Mouse (Mus musculus): Measurements from ENCODE around the gene Mcrip2. TPM values are rescaled to one million over a fixed set of nuclear protein-coding genes. Genes with fewer than 3 reads are reported as not detected.
"Not testable (repeated sequence)": the region's sequence is repeated elsewhere in the genome, so short reads cannot be mapped to it uniquely, and the experiment has no call there.

The Mcrip2 gene
- polyA plus RNA-seq, 1 experiment: 39.8 TPM

GRCm38 (mm10) chr17:25881691-25882090, 13.1 kb upstream of the Mcrip2 start:
- 78% methylated on average over 4 of the region's 4 CpGs for WGBS
- no peak for DNase-seq (ENCODE audit: low read depth, low spot score)

- DNase-seq (ENCODE audit: low read depth, low spot score): no peak
- WGBS: 56% methylated on average over 5 of the region's 5 CpGs
Observed at GRCm38 (mm10) chr17:25880913-25881641, 12.5 kb upstream of the Mcrip2 start.

- 56% methylated on average over 5 of the region's 5 CpGs for WGBS
- DNase-seq (ENCODE audit: low read depth, low spot score): no peak
Observed at GRCm38 (mm10) chr17:25880196-25880910, 11.8 kb upstream of the Mcrip2 start, which contains the start of gene Wfikkn1. TSS of gene Wfikkn1 (minus strand) at chr17:25880858.

GRCm38 (mm10) chr17:25879750-25880149, 11.2 kb upstream of the Mcrip2 start:
- WGBS: 67% methylated on average over 8 of the region's 8 CpGs

GRCm38 (mm10) chr17:25879261-25879660, 10.7 kb upstream of the Mcrip2 start:
- DNase-seq (ENCODE audit: low read depth, low spot score): no peak
- 72% methylated on average over 4 of the region's 4 CpGs for WGBS

More at GRCm38 (mm10) chr17:25879750-25880149, 11.2 kb upstream of the Mcrip2 start:
- no peak for DNase-seq (ENCODE audit: low read depth, low spot score)

GRCm38 (mm10) chr17:25878611-25879180, 10.1 kb upstream of the Mcrip2 start:
- DNase-seq (ENCODE audit: low read depth, low spot score): no peak
- 94% methylated on average over 19 of the region's 19 CpGs for WGBS

- no peak for DNase-seq (ENCODE audit: low read depth, low spot score)
- 90% methylated on average over 32 of the region's 32 CpGs for WGBS
Observed at GRCm38 (mm10) chr17:25877741-25878610, 9.4 kb upstream of the Mcrip2 start.

- no peak for DNase-seq (ENCODE audit: low read depth, low spot score)
- 94% methylated on average over 3 of the region's 3 CpGs for WGBS
Observed at GRCm38 (mm10) chr17:25877025-25877424, 8.5 kb upstream of the Mcrip2 start.

GRCm38 (mm10) chr17:25876347-25876915, 7.9 kb upstream of the Mcrip2 start:
- WGBS: 46% methylated on average over 10 of the region's 10 CpGs
- no peak for DNase-seq (ENCODE audit: low read depth, low spot score)

- 1% methylated on average over 59 of the region's 59 CpGs for WGBS
- peak; percentile 57 for DNase-seq (ENCODE audit: low read depth, low spot score)
Observed at GRCm38 (mm10) chr17:25875171-25876136, 6.9 kb upstream of the Mcrip2 start.

- under 1% methylated on average over 25 of the region's 25 CpGs for WGBS
- DNase-seq (ENCODE audit: low read depth, low spot score): peak; percentile 80
Observed at GRCm38 (mm10) chr17:25874721-25875170, 6.2 kb upstream of the Mcrip2 start, which contains the start of gene Mettl26. TSS of gene Mettl26 (plus strand) at chr17:25875074.

- 12% methylated on average over 14 of the region's 14 CpGs for WGBS
Observed at GRCm38 (mm10) chr17:25874148-25874720, 5.7 kb upstream of the Mcrip2 start.

GRCm38 (mm10) chr17:25873405-25874147, 5.0 kb upstream of the Mcrip2 start:
- 83% methylated on average over 11 of the region's 11 CpGs for WGBS

More at GRCm38 (mm10) chr17:25874148-25874720, 5.7 kb upstream of the Mcrip2 start:
- no peak for DNase-seq (ENCODE audit: low read depth, low spot score)

GRCm38 (mm10) chr17:25872676-25873075, 4.1 kb upstream of the Mcrip2 start:
- WGBS: 96% methylated on average over 3 of the region's 3 CpGs
- DNase-seq (ENCODE audit: low read depth, low spot score): no peak

More at GRCm38 (mm10) chr17:25873405-25874147, 5.0 kb upstream of the Mcrip2 start:
- DNase-seq (ENCODE audit: low read depth, low spot score): no peak

- DNase-seq (ENCODE audit: low read depth, low spot score): not testable (repeated sequence)
Observed at GRCm38 (mm10) chr17:25871566-25871965, 3.0 kb upstream of the Mcrip2 start.

GRCm38 (mm10) chr17:25869954-25870353, 1.4 kb upstream of the Mcrip2 start:
- WGBS: 87% methylated on average over 2 of the region's 2 CpGs
- no peak for DNase-seq (ENCODE audit: low read depth, low spot score)

GRCm38 (mm10) chr17:25869498-25869897, 934 bp upstream of the Mcrip2 start:
- WGBS: 88% methylated on average over 8 of the region's 8 CpGs
- no peak for DNase-seq (ENCODE audit: low read depth, low spot score)

Measured in large intestine, adult 2 months (tissue).